Mouse (Mus musculus): Measurements from ENCODE around the gene Gpatch8.

The Gpatch8 gene

DNA sequence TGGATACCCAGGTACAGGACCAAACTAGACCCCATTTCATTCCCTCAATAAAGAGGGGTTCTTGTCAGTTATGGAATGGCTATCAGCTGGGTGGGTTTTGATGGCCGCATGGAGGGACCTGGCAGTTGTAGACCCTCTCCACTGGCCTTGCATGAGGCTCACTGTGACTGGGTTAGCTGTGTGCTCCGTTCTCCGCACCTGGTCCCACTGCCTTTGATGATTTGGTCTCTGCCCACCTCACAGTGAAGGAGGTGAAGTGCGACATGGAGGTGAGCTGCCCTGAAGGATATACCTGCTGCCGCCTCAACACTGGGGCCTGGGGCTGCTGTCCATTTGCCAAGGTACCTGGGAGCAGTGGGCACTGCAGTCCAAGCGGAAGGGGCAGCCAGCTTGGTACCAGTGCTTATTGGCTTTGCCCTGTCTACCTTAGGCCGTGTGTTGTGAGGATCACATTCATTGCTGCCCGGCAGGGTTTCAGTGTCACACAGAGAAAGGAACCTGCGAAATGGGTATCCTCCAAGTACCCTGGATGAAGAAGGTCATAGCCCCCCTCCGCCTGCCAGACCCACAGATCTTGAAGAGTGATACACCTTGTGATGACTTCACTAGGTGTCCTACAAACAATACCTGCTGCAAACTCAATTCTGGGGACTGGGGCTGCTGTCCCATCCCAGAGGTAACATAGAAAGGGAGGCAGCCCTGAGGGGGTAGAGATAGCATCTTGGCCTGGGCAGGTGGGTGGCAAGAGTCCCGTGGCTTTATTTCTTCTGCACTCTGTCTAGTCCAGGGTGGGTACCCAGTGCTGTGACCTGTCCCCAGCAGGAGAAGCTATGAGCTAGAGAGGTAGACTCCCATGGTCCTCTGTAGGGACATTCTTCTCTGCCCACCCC lies 121.1 kb downstream of the Gpatch8 start:
- no peak for DNase-seq (ENCODE audit: low read depth, low spot score)

DNA sequence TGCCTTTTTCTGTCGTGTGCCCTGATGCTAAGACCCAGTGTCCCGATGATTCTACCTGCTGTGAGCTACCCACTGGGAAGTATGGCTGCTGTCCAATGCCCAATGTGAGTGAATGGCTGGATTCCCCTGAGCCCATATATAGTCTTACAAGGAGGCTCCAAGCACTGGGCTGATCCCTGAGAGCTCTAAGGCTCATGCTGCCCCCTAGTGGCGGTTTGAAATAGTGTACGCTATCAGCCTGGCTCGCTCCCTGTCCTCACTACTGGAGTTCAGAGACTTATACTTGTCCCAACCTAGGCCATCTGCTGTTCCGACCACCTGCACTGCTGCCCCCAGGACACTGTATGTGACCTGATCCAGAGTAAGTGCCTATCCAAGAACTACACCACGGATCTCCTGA lies 121.8 kb downstream of the Gpatch8 start:
- no peak for DNase-seq (ENCODE audit: low read depth, low spot score)

DNA sequence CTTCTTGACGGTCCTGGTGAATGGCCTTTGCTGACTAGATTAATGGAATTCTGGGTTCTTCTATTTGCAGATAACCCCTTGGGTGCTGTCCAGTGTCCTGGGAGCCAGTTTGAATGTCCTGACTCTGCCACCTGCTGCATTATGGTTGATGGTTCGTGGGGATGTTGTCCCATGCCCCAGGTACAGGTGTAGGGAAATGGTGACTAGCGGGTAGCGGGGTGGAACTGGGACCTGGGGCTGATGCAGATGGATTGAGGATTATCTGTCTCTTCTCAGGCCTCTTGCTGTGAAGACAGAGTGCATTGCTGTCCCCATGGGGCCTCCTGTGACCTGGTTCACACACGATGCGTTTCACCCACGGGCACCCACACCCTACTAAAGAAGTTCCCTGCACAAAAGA lies 122.3 kb downstream of the Gpatch8 start:
- no peak for DNase-seq (ENCODE audit: low read depth, low spot score)

DNA sequence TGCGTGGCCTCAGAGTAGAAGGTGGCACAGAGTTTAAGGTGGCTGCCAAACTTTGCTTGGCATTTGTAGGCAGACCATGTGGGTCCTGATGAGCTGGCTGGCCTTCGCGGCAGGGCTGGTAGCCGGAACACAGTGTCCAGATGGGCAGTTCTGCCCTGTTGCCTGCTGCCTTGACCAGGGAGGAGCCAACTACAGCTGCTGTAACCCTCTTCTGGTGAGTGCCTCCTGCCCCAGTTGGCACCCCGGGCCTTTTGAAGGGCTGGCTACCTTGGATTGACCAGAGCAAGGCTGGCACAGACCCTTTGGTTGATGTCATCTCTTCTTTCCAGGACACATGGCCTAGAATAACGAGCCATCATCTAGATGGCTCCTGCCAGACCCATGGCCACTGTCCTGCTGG lies 123.3 kb downstream of the Gpatch8 start:
- no peak for DNase-seq (ENCODE audit: low read depth, low spot score)

DNA sequence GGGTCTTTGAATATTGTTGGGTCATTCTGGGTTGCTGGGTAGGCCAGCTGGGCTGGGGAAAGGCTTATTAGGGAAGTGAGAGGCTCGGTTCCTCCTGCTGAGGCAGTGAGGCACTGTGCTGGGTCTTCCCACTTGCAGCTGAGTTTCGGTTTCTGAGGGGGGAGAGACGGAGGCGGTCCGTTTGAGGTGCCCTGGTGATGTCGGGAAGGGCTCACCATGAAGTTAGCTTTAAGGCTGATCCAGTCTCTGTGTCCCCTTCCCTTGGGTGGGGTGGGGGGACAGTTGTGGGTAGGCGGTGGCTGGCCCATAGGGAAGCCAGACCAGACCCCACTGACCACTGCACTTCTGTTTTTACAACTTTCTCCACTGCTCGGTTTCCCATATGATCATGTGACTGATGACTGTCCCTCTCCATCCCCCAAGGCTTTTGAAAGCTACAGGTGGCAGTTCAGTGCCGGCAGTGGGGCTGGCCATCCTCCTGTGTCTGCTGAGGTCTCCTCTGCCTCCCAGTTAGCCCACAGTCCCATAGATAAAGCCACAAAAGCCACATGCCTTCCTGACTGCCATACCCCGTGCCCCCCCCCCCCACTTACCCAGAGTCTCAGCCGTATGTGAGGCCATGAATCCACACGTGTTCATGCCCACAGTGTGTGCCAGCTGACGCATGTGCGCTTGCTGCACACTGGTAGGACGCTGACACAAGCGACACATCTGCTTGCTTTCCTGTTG lies 123.9 kb downstream of the Gpatch8 start:
- no peak for DNase-seq (ENCODE audit: low read depth, low spot score)

DNA sequence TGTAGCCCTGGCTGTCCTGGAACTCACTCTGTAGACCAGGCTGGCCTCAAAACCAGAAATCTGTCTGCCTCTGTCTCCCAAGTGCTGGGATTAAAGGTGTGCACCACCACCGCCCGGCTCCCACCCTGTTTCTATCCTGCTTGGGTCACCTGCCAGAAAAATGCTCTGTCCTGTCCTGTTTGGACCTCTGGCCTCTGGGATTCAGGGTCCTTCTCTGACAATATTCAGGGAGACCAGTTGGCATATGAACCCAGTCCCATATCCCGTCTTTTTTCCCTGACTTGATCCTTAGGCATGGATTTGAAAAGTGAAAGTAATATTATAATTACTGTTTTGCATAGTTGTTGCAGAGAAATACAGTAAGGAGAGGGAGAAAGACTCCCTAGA lies 124.5 kb downstream of the Gpatch8 start:
- DNase-seq (ENCODE audit: low read depth, low spot score), result no peak

DNA sequence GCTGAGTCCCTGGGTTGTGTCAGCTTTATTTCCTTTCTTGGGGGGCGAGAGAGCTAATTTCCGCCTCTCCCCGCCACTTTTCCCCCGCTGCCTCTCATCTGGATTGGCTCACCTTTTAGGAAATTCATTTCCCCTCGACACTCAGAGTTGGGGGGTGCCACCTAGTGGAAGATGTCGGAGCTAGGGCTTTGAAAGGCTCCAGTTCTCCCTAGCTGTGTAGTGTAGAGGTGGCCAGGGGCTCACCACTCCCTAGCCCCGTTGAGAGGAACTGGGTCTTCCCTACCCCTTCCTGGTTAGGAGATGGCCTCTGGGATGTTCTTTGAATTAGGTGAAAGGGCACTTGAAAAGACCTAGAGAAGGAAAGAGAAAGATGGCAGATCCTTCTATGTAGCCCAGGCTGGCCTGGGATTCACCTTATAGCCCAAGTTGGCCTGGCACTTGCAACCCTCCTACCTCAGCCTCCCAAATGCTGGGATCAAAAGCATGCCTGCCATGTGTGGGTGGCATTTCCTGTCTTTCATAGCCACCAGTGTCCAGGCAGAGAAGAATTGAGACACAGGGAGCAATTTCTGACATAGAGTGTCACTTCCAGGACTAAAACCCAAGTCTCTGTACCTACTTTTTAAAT lies 125.1 kb downstream of the Gpatch8 start:
- DNase-seq (ENCODE audit: low read depth, low spot score), result no peak

DNA sequence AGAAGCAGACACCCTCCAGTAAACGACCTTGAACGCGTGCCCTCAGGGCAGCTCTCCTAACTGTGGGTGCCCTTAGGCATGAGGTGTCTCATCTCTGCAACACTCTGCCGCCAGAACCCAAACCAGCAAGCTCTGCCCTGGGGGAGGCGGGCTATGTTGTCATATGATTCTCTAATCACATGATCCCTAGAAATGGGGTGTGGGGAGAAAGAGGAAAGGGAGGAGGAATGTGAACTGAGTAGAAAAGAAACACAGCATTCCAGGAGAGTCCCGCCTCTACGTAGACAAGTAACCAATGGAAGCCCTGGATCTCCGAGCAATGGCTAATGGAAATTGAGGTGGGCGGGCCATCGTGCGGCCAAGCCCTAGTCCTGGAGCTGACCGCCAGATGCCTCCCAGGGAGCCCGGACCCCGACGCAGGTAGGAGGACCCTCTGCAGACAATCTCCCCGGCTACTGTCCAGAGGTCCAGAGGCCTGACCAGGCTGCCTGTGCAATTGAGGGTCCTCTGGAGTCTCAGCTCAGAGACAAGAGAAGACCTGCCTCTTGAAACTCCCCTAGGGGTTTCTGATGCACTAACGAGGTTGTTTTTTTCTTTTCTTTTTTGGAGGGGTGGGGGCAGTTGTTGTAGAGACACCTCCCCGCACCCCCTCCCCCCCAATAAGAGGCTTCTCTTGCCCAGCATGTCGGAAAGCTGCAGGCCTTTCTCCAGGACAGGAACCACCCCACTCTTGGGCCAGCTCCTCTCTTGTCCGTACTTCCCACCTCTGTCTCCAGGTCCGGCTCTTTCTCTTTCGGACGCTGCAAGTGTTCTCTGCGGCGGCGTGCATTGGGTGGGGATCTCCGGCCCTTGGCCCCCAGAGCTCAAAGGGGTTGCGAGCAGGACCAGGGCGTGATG lies 125.8 kb downstream of the Gpatch8 start, which contains the start of gene Grn:
Grn (plus strand) TSS at position 195 of the 897 bp plus-strand sequence.
- DNase-seq (ENCODE audit: low read depth, low spot score), result no peak

DNA sequence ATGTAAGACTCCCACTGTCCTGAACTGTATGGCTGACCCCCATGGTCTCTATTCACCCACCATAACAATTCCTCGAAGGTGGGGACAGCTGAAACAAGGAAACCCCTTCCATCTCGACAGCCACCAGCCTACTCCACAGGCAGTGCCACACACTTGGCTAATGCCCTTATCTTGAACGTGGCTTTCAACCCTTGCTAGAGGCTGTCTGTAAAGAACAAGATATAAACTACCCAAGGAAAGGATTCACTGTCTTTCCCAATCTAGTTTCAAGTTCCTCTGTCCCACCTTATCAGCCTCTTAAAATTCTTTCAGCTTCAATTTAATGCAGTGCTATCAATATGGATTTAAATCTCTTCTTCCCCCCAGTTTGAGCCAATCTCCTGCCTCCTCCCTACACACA lies 126.6 kb downstream of the Gpatch8 start:
- DNase-seq (ENCODE audit: low read depth, low spot score), result no peak

DNA sequence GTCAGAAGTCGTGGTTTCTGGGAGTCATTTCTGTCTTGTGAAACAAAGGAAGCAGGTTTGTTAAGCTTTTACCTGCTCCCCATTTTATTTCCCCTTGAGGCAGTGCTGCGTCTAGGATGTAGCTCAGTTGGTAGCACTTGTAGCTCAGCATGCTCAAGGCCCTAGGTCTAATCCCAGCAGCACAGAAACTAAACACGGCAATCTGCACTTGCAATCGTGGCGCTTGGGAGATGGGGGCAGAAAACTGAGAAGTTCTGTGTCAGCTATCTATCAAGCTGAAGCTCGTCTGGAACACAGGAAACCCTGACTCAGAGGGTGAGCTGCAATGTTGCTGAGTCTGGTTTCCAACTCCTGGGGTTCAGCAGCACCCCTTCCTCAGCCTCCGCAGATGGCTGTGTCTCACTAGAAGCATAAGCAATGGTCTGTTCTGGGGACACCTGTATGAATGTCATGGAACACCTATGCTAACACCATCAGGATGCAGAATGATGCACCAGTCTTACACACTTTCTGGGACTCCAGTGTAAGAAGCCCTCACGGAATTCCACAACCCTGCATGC lies 127.1 kb downstream of the Gpatch8 start:
- DNase-seq (ENCODE audit: low read depth, low spot score), result no peak
